Mouse (Mus musculus): ENCODE measurements around the gene Ruvbl1.

The Ruvbl1 gene

GRCm38 (mm10) chr6:88493712-88494111, 28.5 kb downstream of the Ruvbl1 start:
- DNase-seq (ENCODE audit: low spot score): no peak

GRCm38 (mm10) chr6:88499481-88500404, 34.5 kb downstream of the Ruvbl1 start:
- peak; percentile 49 for DNase-seq (ENCODE audit: low spot score)

- DNase-seq (ENCODE audit: low spot score): no peak
Observed at GRCm38 (mm10) chr6:88500405-88500767, 35.2 kb downstream of the Ruvbl1 start.

GRCm38 (mm10) chr6:88502030-88502970, 37.1 kb downstream of the Ruvbl1 start:
- DNase-seq (ENCODE audit: low spot score): no peak

- no peak for DNase-seq (ENCODE audit: low spot score)
Observed at GRCm38 (mm10) chr6:88503044-88503443, 37.8 kb downstream of the Ruvbl1 start.

- no peak for DNase-seq (ENCODE audit: low spot score)
Observed at GRCm38 (mm10) chr6:88513984-88514383, 48.8 kb downstream of the Ruvbl1 start.

GRCm38 (mm10) chr6:88514546-88514945, 49.3 kb downstream of the Ruvbl1 start:
- no peak for DNase-seq (ENCODE audit: low spot score)

- DNase-seq (ENCODE audit: low spot score): no peak
Observed at GRCm38 (mm10) chr6:88515971-88516370, 50.8 kb downstream of the Ruvbl1 start.

GRCm38 (mm10) chr6:88516667-88517066, 51.5 kb downstream of the Ruvbl1 start:
- no peak for DNase-seq (ENCODE audit: low spot score)

- DNase-seq (ENCODE audit: low spot score): no peak
Observed at GRCm38 (mm10) chr6:88517701-88518403, 52.6 kb downstream of the Ruvbl1 start.

- DNase-seq (ENCODE audit: low spot score): peak; percentile 86
Observed at GRCm38 (mm10) chr6:88518404-88519263, 53.4 kb downstream of the Ruvbl1 start, which contains the start of gene Sec61a1. Sec61a1 (minus strand) TSS chr6:88518905.

- no peak for DNase-seq (ENCODE audit: low spot score)
Observed at GRCm38 (mm10) chr6:88521821-88522220, 56.6 kb downstream of the Ruvbl1 start.

- DNase-seq (ENCODE audit: low spot score): no peak
Observed at GRCm38 (mm10) chr6:88522606-88523005, 57.4 kb downstream of the Ruvbl1 start.

- no peak for DNase-seq (ENCODE audit: low spot score)
Observed at GRCm38 (mm10) chr6:88523043-88523442, 57.8 kb downstream of the Ruvbl1 start.

- no peak for DNase-seq (ENCODE audit: low spot score)
Observed at GRCm38 (mm10) chr6:88523451-88523850, 58.2 kb downstream of the Ruvbl1 start.

GRCm38 (mm10) chr6:88524056-88524455, 58.8 kb downstream of the Ruvbl1 start:
- no peak for DNase-seq (ENCODE audit: low spot score)

- no peak for DNase-seq (ENCODE audit: low spot score)
Observed at GRCm38 (mm10) chr6:88530306-88530705, 65.1 kb downstream of the Ruvbl1 start.

- DNase-seq (ENCODE audit: low spot score): no peak
Observed at GRCm38 (mm10) chr6:88540093-88540755, 75.0 kb downstream of the Ruvbl1 start.

GRCm38 (mm10) chr6:88544241-88544640, 79.0 kb downstream of the Ruvbl1 start:
- no peak for DNase-seq (ENCODE audit: low spot score)

GRCm38 (mm10) chr6:88544644-88545396, 79.6 kb downstream of the Ruvbl1 start:
- DNase-seq (ENCODE audit: low spot score): no peak
